Mouse (Mus musculus): ENCODE measurements around the gene S100a3. TPM values are rescaled to one million over a fixed set of nuclear protein-coding genes. Genes with fewer than 3 reads are reported as not detected.

The S100a3 gene
- polyA plus RNA-seq, 1 experiment from 2014 or later = not detected

DNA sequence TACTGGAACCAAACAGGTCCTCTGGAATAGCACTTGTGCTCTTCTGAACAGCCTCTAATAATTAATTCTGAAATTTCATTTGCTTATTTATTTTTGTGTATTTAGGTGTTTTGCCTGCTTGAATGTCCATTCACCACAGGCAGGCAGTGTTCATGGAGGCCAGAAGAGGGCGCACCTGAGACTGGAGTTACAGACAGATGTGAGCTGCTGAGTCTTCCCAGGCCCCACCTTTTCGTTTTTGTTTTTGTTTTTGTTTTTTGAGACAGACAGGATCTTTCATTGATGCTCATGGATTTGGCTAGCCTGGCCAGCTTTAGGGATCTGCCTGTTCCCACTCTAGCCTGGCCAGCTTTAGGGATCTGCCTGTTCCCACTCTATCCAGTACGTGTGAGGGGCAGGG is 83.8 kb downstream of the S100a3 start:
- ATAC-seq (no peak), DNase-seq (peak; percentile 54)
- peak; percentile 70 for TF ChIP-seq CTCF (IDR thresholded peaks at IDR 0.05; ENCODE audit: low read depth)
- TF ChIP-seq EP300 (IDR thresholded peaks at IDR 0.05; ENCODE audit: low read depth) = no peak
- H3K4me2 ChIP-seq (ENCODE audit: low read depth, low read length) = no peak overlapping the region
- H3K27me3 ChIP-seq (ENCODE audit: insufficient read depth, low read length) = no peaks in the 10 kb centered on the region
- WGBS (ENCODE audit: insufficient replicate concordance) = 37% methylated on average over 3 of the region's 3 CpGs
- no peak overlapping the region for H3K27ac ChIP-seq (ENCODE audit: low read depth)
- H3K36me3 ChIP-seq (replicated peaks; ENCODE audit: insufficient read depth, low read length) = no peaks in the 10 kb centered on the region
- H3K4me3 ChIP-seq (ENCODE audit: low read depth, low read length) = no peak overlapping the region
- no peaks in the 10 kb centered on the region for H3K4me1 ChIP-seq (ENCODE audit: insufficient read depth)
- no peak overlapping the region for H3K9ac ChIP-seq (replicated peaks)
- H3K9me3 ChIP-seq (ENCODE audit: low read length) = no peaks in the 10 kb centered on the region

DNA sequence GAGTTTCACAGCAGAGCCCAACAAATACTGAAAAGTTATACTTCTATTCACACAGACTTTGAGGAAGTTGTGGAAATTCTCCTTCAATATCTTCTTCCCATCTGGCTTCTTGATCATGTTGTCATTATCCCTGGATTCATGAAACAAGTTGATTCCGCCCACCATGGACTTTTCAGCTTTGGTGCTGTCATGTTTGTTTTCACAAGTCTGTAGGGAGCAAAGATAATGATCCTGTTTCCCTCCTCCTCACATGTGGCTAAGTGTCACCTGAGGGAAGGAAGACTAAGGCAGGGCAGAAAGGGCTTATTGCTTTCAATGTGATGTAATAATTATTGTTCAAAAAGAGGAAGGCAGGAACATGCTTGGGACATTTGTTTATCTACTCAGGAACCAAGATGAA is 86.9 kb downstream of the S100a3 start:
- no peaks in the 10 kb centered on the region for H3K4me1 ChIP-seq (ENCODE audit: insufficient read depth)

DNA sequence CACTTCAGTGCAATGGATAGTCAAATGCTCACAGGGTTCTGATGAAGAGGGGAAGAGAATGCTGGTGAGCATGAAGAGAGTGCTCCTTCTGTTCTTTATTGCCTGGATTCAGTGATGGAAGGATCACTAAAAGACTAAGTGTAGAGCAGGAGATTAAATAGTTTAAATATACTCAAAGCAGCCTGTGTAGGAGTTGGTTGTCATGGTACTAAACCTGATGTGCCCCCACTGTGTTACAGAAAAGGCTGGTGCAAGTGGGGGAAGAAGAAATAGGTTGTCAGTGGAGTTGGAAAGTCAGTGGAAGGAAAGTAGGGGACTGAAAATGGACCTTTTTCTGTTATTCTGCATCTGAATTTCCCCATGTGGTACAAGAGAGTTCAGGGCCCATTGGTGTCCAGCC is 88.6 kb downstream of the S100a3 start:
- Histone ChIP-seq H3K9ac (replicated peaks) (no peak overlapping the region), H3K4me2 (ENCODE audit: low read depth, low read length) (no peak overlapping the region), H3K9me3 (ENCODE audit: low read length) (no peaks in the 10 kb centered on the region), H3K4me3 (ENCODE audit: low read depth, low read length) (no peak overlapping the region), H3K4me1 (ENCODE audit: insufficient read depth) (no peaks in the 10 kb centered on the region), H3K27ac (ENCODE audit: low read depth) (no peak overlapping the region), H3K27me3 (ENCODE audit: insufficient read depth, low read length) (no peaks in the 10 kb centered on the region), H3K36me3 (replicated peaks; ENCODE audit: insufficient read depth, low read length) (no peaks in the 10 kb centered on the region)
- TF ChIP-seq CTCF (IDR thresholded peaks at IDR 0.05; ENCODE audit: low read depth) (no peak), EP300 (IDR thresholded peaks at IDR 0.05; ENCODE audit: low read depth) (no peak)
- ATAC-seq (no peak), DNase-seq (no peak)

More for the DNA sequence above, 86.9 kb downstream of the S100a3 start:
- peak; percentile 2 for DNase-seq
- no peak overlapping the region for H3K9ac ChIP-seq (replicated peaks)
- no peak overlapping the region for H3K4me3 ChIP-seq (ENCODE audit: low read depth, low read length)
- no peaks in the 10 kb centered on the region for H3K36me3 ChIP-seq (replicated peaks; ENCODE audit: insufficient read depth, low read length)
- no peak overlapping the region for H3K4me2 ChIP-seq (ENCODE audit: low read depth, low read length)
- 82% methylated on average over 1 of the region's 1 CpGs for WGBS (ENCODE audit: insufficient replicate concordance)
- H3K27me3 ChIP-seq (ENCODE audit: insufficient read depth, low read length) = no peaks in the 10 kb centered on the region
- TF ChIP-seq CTCF (IDR thresholded peaks at IDR 0.05; ENCODE audit: low read depth) (no peak), EP300 (IDR thresholded peaks at IDR 0.05; ENCODE audit: low read depth) (no peak)
- no peak overlapping the region for H3K27ac ChIP-seq (ENCODE audit: low read depth)
- H3K9me3 ChIP-seq (ENCODE audit: low read length) = no peaks in the 10 kb centered on the region
- no peak for ATAC-seq

DNA sequence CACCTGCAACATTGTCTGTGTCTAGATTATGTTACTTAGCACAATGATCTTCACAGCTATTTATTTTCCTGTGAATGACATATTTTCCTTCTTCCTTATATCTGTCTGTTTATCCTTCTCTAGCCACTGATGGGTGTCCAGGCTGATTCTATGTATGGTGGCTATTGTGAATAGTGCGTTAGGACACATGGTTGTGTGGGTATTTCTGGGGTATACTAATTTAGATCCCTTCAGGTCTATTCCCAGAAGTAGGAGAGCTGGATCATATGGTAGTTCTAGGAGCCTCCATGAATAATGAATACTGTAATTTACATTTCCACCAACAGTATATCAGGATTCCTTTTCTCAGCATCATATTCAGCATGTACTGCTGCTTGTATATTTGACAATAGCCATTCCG is 89.5 kb downstream of the S100a3 start:
- Histone ChIP-seq H3K9me3 (ENCODE audit: low read length) (no peaks in the 10 kb centered on the region), H3K27ac (ENCODE audit: low read depth) (no peak overlapping the region), H3K9ac (replicated peaks) (no peak overlapping the region), H3K27me3 (ENCODE audit: insufficient read depth, low read length) (no peaks in the 10 kb centered on the region), H3K4me1 (ENCODE audit: insufficient read depth) (no peaks in the 10 kb centered on the region), H3K4me2 (ENCODE audit: low read depth, low read length) (no peak overlapping the region), H3K36me3 (replicated peaks; ENCODE audit: insufficient read depth, low read length) (no peaks in the 10 kb centered on the region), H3K4me3 (ENCODE audit: low read depth, low read length) (no peak overlapping the region)
- DNase-seq = no peak
- no peak for ATAC-seq
- no peak for TF ChIP-seq CTCF (IDR thresholded peaks at IDR 0.05; ENCODE audit: low read depth)
- TF ChIP-seq EP300 (IDR thresholded peaks at IDR 0.05; ENCODE audit: low read depth) = no peak
- WGBS (ENCODE audit: insufficient replicate concordance) = 72% methylated on average over 2 of the region's 2 CpGs

Other genes with a start within 250 kb of the S100a3 start
- gene Slc27a3, start 170.6 kb upstream of the S100a3 start, polyA plus RNA-seq (2015; fragmentation: Nextera tagmentation; extraction: Ambion mirVana) = 0.58 and 0.69 TPM in 2 replicates
- 4.0 and 4.6 TPM in 2 replicates for gene Ints3, start 127.0 kb upstream of the S100a3 start, polyA plus RNA-seq (2015; fragmentation: Nextera tagmentation; extraction: Ambion mirVana)
- gene Npr1, start 94.7 kb upstream of the S100a3 start, polyA plus RNA-seq (2015; fragmentation: Nextera tagmentation; extraction: Ambion mirVana) = 5.9 and 6.2 TPM in 2 replicates
- 23.1 and 27.6 TPM in 2 replicates for gene Ilf2, start 84.5 kb upstream of the S100a3 start, polyA plus RNA-seq (2015; fragmentation: Nextera tagmentation; extraction: Ambion mirVana)
- 23.6 and 24.2 TPM in 2 replicates for gene Snapin, start 69.5 kb upstream of the S100a3 start, polyA plus RNA-seq (2015; fragmentation: Nextera tagmentation; extraction: Ambion mirVana)
- gene Chtop, start 51.1 kb upstream of the S100a3 start, polyA plus RNA-seq (2015; fragmentation: Nextera tagmentation; extraction: Ambion mirVana) = 39.9 and 42.9 TPM in 2 replicates
- gene S100a1, start 46.2 kb upstream of the S100a3 start, polyA plus RNA-seq (2015; fragmentation: Nextera tagmentation; extraction: Ambion mirVana) = 116 and 118 TPM in 2 replicates
- gene S100a13, start 46.1 kb upstream of the S100a3 start, polyA plus RNA-seq (2015; fragmentation: Nextera tagmentation; extraction: Ambion mirVana) = 35.5 and 36.1 TPM in 2 replicates
- gene S100a14, start 33.7 kb upstream of the S100a3 start, polyA plus RNA-seq (2015; fragmentation: Nextera tagmentation; extraction: Ambion mirVana) = 0.09 TPM in 1 of 2 replicates, not detected in the other
- gene S100a16, start 23.3 kb upstream of the S100a3 start, polyA plus RNA-seq (2015; fragmentation: Nextera tagmentation; extraction: Ambion mirVana) = 41.3 and 43.5 TPM in 2 replicates
- not detected in 2 replicates for gene S100a2, start 29.7 kb downstream of the S100a3 start, polyA plus RNA-seq (2015; fragmentation: Nextera tagmentation; extraction: Ambion mirVana)
- not detected in 2 replicates for gene Gm42674, start 41.3 kb downstream of the S100a3 start, polyA plus RNA-seq (2015; fragmentation: Nextera tagmentation; extraction: Ambion mirVana)
- 4.0 and 4.6 TPM in 2 replicates for gene S100a4, start 43.2 kb downstream of the S100a3 start, polyA plus RNA-seq (2015; fragmentation: Nextera tagmentation; extraction: Ambion mirVana)
- not detected in 2 replicates for gene S100a5, start 47.9 kb downstream of the S100a3 start, polyA plus RNA-seq (2015; fragmentation: Nextera tagmentation; extraction: Ambion mirVana)
- 49.1 and 55.6 TPM in 2 replicates for gene S100a6, start 52.3 kb downstream of the S100a3 start, polyA plus RNA-seq (2015; fragmentation: Nextera tagmentation; extraction: Ambion mirVana)
- not detected in 2 replicates for gene S100a7a, start 93.4 kb downstream of the S100a3 start, polyA plus RNA-seq (2015; fragmentation: Nextera tagmentation; extraction: Ambion mirVana)
- gene S100a8, start 108.4 kb downstream of the S100a3 start, polyA plus RNA-seq (2015; fragmentation: Nextera tagmentation; extraction: Ambion mirVana) = 3,883 and 4,059 TPM in 2 replicates
- 2,494 and 2,662 TPM in 2 replicates for gene S100a9, start 135.1 kb downstream of the S100a3 start, polyA plus RNA-seq (2015; fragmentation: Nextera tagmentation; extraction: Ambion mirVana)
- gene Pglyrp4, start 166.3 kb downstream of the S100a3 start, polyA plus RNA-seq (2015; fragmentation: Nextera tagmentation; extraction: Ambion mirVana) = not detected in 2 replicates
- gene Gm5849, start 217.3 kb downstream of the S100a3 start, polyA plus RNA-seq (2015; fragmentation: Nextera tagmentation; extraction: Ambion mirVana) = not detected in 2 replicates

All from liver, postnatal 0 days (tissue).